In genomic region chr13:48459280-48459679, GRCm38 (mm10) we compare ENCODE assay signal across 21 mouse cellular contexts. TPM values are rescaled to one million over a fixed set of nuclear protein-coding genes. Genes with fewer than 3 reads are reported as not detected.
"Had no signal": no experiment of that assay in that cellular context is flagged by ENCODE, and none has a peak within 500 bp of the region (broad histone marks: within the 10 kb centered on the region; RNA-seq: fewer than 3 reads in every experiment).

No protein-coding gene starts in this region.

- H3K4me2 ChIP-seq: lung, embryonic 14.5 days; midbrain, embryonic 13.5 days; midbrain, embryonic 15.5 days; neural tube, embryonic 13.5 days; neural tube, embryonic 15.5 days had no signal

- DNase-seq: lung, adult 18-20 months; lung, embryonic 14.5 days; lung, postnatal 10 days; lung, postnatal 4 days; retina, postnatal 1 day; right cerebral cortex, adult 18-20 months; right cerebral cortex, postnatal 25 days; right cerebral cortex, postnatal 4 days; spleen, adult 18-20 months; thymus, adult 18-20 months; thymus, postnatal 14 days; thymus, postnatal 36 days had no signal

- H3K36me3 ChIP-seq: midbrain, embryonic 10.5 days; midbrain, embryonic 13.5 days; midbrain, embryonic 15.5 days; neural tube, embryonic 13.5 days; neural tube, embryonic 15.5 days had no signal

- H3K4me3 ChIP-seq: midbrain, embryonic 10.5 days; midbrain, embryonic 13.5 days; midbrain, embryonic 15.5 days; myocyte; neural tube, embryonic 13.5 days; neural tube, embryonic 15.5 days had no signal

- H3K27me3 ChIP-seq: midbrain, embryonic 13.5 days; midbrain, embryonic 15.5 days; neural tube, embryonic 13.5 days; neural tube, embryonic 15.5 days had no signal

- ATAC-seq: midbrain, embryonic 13.5 days; midbrain, embryonic 15.5 days had no signal

- H3K9me3 ChIP-seq: midbrain, embryonic 10.5 days; midbrain, embryonic 13.5 days; midbrain, embryonic 15.5 days; neural tube, embryonic 13.5 days; neural tube, embryonic 15.5 days had no signal

- H3K27ac ChIP-seq: midbrain, embryonic 10.5 days; midbrain, embryonic 13.5 days; midbrain, embryonic 15.5 days; neural tube, embryonic 13.5 days; neural tube, embryonic 15.5 days had no signal

- H3K9ac ChIP-seq: lung, embryonic 14.5 days; midbrain, embryonic 13.5 days; midbrain, embryonic 15.5 days; neural tube, embryonic 13.5 days; neural tube, embryonic 15.5 days had no signal

RNA-seq across cellular contexts. Expression of gene A830005F24Rik, which starts 54.1 kb away (rescaled TPM):
- total RNA-seq: megakaryocyte, adult 5-6 weeks; megakaryocyte-erythroid progenitor cell, adult 5-6 weeks had no signal
- polyA plus RNA-seq: small intestine, adult 2 months had no signal
